Mouse (Mus musculus) spleen, adult 2 months (tissue): ENCODE data around the gene Hoxa13. TPM values are rescaled to one million over a fixed set of nuclear protein-coding genes. Genes with fewer than 3 reads are reported as not detected.

Experiments used
- DNase-seq, 2 experiments: peaks; one replicate each; pipeline versions ENCODE4 v3.0.0 to v3.0.0-alpha.2; 2012 to 2021; ENCODE audit warnings: low spot score in 2 of 2, low read depth in 1 of 2
- H3K27ac ChIP-seq: fragments of 200-500 bp; 2 replicates; pipeline ENCODE4 v1.5.1; 2012; ENCODE audit warnings: low read length, inconsistent platforms; ENCODE audit not compliant: insufficient read depth
- H3K27me3 ChIP-seq: fragments of 200-500 bp; 2 replicates; pipeline ENCODE4 v1.6.1; 2012; ENCODE audit warnings: mild to moderate bottlenecking, moderate library complexity, low read length, inconsistent platforms; ENCODE audit not compliant: control insufficient read depth, insufficient read depth
- H3K36me3 ChIP-seq: fragments of 200-500 bp; 2 replicates; pipeline ENCODE4 v1.6.1; 2012; ENCODE audit warnings: mild to moderate bottlenecking, low read length, inconsistent platforms; ENCODE audit not compliant: control insufficient read depth, insufficient read depth
- H3K4me1 ChIP-seq: fragments of 200-500 bp; 2 replicates; pipeline ENCODE4 v1.6.1; 2011; ENCODE audit warnings: inconsistent platforms; ENCODE audit not compliant: control insufficient read depth, insufficient read depth, insufficient read length
- H3K4me3 ChIP-seq: fragments of 200-500 bp; 2 replicates; pipeline ENCODE4 v1.5.1; 2011; ENCODE audit warnings: mild to moderate bottlenecking, inconsistent platforms; ENCODE audit not compliant: insufficient read depth, insufficient read length; ENCODE audit errors: extremely low read depth
- CTCF ChIP-seq: fragments of 200-500 bp; IDR thresholded peaks from 2 replicates; pipeline ENCODE4 v1.5.1; 2011; ENCODE audit warnings: mild to moderate bottlenecking, inconsistent platforms; ENCODE audit not compliant: insufficient read depth, insufficient read length, insufficient replicate concordance; ENCODE audit errors: extremely low read depth
- POLR2A ChIP-seq: fragments of 200-500 bp; IDR thresholded peaks from 2 replicates; pipeline ENCODE4 v1.6.1; 2011; ENCODE audit warnings: low read depth, low read length, inconsistent platforms
- WGBS: fragments of 180-500 bp; shearing (Covaris S2); methylation state at CpG from one replicate; pipeline ENCODE4 v1.1.7; 2018; 5-methylcytosine and 5-hydroxymethylcytosine counted together
- polyA plus RNA-seq: library from polyadenylated mRNA; depleted of rRNA; stranded (reverse); fragments of >200 nt; gene quantifications from 2 replicates; pipeline ENCODE4 v1.2.3, GENCODE M21; 2012

Gene Hoxa13
- polyA plus RNA-seq, 1 experiment = not detected

DNA sequence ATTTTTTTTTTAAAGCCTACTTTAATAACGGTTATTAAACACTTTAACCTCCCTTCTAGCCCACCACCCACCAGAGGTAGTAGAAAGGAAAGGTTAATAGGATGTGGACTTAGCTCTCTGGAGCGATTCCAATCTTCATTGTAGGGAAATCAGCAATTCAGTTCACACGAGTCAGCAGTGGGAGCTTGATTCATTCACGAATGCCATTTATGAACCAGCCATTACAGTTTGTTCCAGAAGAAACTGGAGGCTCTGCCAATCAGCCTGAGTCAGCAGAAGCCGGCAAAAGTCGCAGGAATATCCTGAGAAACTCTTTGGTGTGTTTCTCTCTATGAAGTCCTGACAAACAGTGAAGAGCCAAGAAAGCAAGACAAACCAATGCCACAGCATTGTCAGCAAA, 33.9 kb upstream of the Hoxa13 start:
- H3K4me1 ChIP-seq = no peaks in the 10 kb centered on the region; the same call in 1 of the 2 replicates
- no peaks in the 10 kb centered on the region for H3K36me3 ChIP-seq
- no peak overlapping the region for H3K4me3 ChIP-seq
- TF ChIP-seq POLR2A (no peak), CTCF (no peak)
- H3K27ac ChIP-seq = no peak overlapping the region
- WGBS = 80% methylated on average over 6 of the region's 6 CpGs
- no peak for DNase-seq
- peaks cover 10% of the 10 kb centered on the region for H3K27me3 ChIP-seq

DNA sequence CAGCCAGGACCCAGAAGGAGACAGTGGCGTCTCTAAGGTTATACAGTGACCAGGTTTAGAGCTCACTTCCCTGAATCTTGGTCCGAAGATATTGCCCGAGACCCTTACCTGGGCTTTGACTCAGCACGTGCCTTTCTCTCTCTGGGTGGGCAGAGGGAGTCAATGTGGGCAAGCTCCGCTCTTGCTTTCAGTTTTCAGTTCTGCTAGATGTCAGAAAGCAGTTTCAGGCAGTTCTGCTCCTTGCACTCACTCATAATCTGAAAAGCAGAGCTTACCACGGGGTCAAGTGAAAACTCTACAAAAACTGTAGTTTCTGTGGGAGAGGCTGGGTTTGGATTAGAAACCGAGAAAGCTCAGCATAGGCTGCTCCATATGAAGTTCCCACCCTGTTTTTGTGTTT, 31.6 kb upstream of the Hoxa13 start:
- no peaks in the 10 kb centered on the region; the same call in 1 of the 2 replicates for H3K4me1 ChIP-seq
- TF ChIP-seq POLR2A (no peak), CTCF (no peak)
- no peaks in the 10 kb centered on the region for H3K36me3 ChIP-seq
- H3K27me3 ChIP-seq = peaks cover 12% of the 10 kb centered on the region
- no peak overlapping the region for H3K27ac ChIP-seq
- no peak for DNase-seq
- no peak overlapping the region for H3K4me3 ChIP-seq
- WGBS = 71% methylated on average over 7 of the region's 7 CpGs

DNA sequence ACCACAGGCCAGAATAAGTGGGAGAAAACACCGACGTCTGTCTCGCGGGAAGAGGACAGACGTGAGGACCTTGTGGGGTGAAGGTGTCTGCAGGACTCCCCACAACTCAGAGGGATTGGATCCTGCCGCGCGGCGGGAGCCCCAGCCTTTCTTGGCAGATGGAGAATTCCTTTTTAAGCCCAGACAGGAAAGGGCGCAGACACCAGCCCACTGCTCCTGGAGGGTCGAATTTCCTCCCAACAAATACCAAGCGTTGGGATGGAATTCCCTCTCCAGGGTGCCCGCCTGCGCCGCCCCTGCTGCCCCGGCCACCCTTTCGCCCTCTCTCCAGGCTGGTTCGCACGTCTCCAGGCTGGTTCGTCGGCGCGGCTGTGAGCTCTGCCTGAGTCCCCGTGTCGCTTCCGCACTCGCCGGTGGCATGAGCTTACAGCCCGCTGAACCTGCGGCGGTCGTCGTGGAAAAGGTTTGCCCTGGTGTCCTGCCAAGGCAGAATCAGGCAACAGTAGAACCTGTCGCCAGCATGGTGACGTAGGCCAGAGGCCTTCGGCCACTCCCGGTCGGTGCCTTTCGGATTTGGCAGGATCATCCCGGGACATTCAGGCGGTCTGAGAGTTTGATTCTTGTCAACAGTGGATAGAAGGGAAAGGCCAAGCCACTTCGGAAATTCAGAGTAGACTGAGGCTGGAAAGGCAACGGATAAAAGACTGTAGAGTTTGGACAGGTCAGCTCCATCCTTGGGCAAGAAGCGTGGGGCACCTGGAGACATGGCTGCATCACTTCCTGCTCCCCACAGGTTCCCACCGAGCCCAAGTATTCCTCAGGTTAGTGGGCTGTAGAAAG, 30.6 kb upstream of the Hoxa13 start:
- no peak for DNase-seq

DNA sequence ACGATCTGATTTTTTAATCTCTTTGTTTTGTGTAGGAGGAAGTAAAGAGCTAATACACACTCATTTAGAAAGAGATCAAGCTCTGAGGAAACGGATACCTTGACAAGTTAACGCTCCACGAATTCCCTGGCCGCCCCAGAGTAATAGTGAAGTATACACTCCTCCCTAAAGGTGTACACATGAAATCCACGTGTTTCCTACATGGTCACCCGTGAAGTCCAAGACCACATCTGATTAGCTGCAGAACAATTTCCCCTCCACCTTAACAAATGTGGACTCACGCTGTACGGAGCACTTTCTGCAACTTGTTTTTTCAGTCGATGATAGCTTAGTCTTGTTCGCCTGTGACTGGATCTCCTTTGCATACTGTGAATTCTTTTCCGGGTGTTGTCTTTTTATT, 29.5 kb upstream of the Hoxa13 start:
- H3K4me1 ChIP-seq = no peaks in the 10 kb centered on the region; the same call in 1 of the 2 replicates
- peaks cover 12% of the 10 kb centered on the region for H3K27me3 ChIP-seq
- H3K4me3 ChIP-seq = no peak overlapping the region
- no peak for TF ChIP-seq CTCF
- TF ChIP-seq POLR2A = no peak
- no peak overlapping the region for H3K27ac ChIP-seq
- 17% methylated on average over 12 of the region's 12 CpGs for WGBS
- DNase-seq = no peak
- no peaks in the 10 kb centered on the region for H3K36me3 ChIP-seq

More for the DNA sequence above, 30.6 kb upstream of the Hoxa13 start:
- no peak for TF ChIP-seq POLR2A
- no peak for TF ChIP-seq CTCF
- Histone ChIP-seq H3K4me3 (no peak overlapping the region), H3K36me3 (no peaks in the 10 kb centered on the region), H3K27me3 (peaks cover 12% of the 10 kb centered on the region), H3K27ac (no peak overlapping the region), H3K4me1 (no peaks in the 10 kb centered on the region; the same call in 1 of the 2 replicates)
- 10% methylated on average over 45 of the region's 45 CpGs for WGBS

DNA sequence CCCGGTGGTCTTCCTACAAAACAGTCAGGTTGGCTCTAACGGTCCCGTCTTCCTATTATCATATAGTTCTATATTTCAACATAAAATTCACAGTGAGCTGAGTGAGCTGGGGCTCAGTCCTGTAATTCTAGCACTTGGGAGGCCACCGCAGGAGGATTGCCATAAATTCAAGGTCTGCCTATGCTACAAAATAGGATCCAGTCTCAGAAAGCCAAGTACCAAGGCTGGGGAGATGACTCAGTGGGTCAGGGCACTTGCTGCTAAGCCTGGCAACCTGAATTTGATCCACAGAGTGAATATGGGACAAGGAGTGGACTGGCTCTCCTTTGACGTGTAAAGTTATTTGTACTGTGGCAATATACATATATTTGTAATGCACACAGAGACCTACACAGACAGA, 23.2 kb upstream of the Hoxa13 start:
- no peaks in the 10 kb centered on the region for H3K4me1 ChIP-seq
- no peak overlapping the region for H3K27ac ChIP-seq
- H3K36me3 ChIP-seq = no peaks in the 10 kb centered on the region
- TF ChIP-seq POLR2A (no peak), CTCF (no peak)
- WGBS = 91% methylated on average over 5 of the region's 5 CpGs
- H3K27me3 ChIP-seq = no peaks in the 10 kb centered on the region
- DNase-seq = no peak
- no peak overlapping the region for H3K4me3 ChIP-seq

DNA sequence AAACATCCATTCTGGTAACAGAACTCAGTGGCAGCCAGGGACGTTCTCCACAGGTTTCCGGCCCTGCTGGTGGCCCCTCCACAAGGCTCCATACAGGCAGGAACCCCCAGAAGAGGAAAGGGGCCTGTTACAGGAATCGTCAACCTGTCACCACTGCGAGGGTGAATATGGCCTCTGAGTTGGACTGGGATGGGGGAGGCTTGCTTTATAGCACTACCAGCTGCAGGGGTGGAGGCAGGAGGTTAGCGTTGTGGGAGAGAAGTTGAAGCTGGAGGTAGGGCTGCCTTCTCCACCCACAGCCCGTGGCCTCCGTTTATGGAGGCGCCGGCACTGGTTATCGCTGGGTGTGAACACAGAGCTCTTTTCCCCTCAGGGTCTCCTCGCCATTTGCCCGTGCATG, 20.4 kb upstream of the Hoxa13 start:
- WGBS = 30% methylated on average over 12 of the region's 12 CpGs
- H3K4me1 ChIP-seq = no peaks in the 10 kb centered on the region
- TF ChIP-seq CTCF = no peak
- TF ChIP-seq POLR2A = no peak
- H3K4me3 ChIP-seq = no peak overlapping the region
- no peaks in the 10 kb centered on the region for H3K27me3 ChIP-seq
- H3K27ac ChIP-seq = no peak overlapping the region
- no peaks in the 10 kb centered on the region for H3K36me3 ChIP-seq
- DNase-seq = no peak

DNA sequence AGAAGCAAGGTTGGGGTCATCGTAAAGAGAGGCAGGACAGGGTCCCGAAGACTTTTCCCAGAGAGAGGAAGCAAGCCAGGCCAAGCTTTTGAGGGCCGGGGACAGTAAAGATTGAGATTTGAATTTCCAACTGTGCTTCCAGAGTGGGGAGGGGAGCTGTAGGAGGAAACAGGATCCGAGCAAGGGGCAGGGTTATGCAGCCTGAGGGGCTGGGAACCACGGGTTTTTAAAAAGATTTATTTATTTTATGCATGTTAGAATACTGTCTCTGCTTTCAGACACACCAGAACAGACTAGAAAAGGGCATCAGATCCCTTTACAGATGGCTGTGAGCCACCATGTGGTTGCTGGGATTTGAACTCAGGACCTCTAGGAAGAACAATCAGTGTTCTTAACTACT, 16.2 kb upstream of the Hoxa13 start:
- H3K27me3 ChIP-seq = peaks cover 21% of the 10 kb centered on the region
- DNase-seq = no peak

More for the DNA sequence above, 16.2 kb upstream of the Hoxa13 start:
- TF ChIP-seq POLR2A = no peak
- TF ChIP-seq CTCF = no peak
- H3K4me1 ChIP-seq = no peaks in the 10 kb centered on the region
- H3K36me3 ChIP-seq = no peaks in the 10 kb centered on the region
- H3K4me3 ChIP-seq = no peak overlapping the region
- no peak overlapping the region for H3K27ac ChIP-seq
- WGBS = 34% methylated on average over 5 of the region's 5 CpGs
